In genomic region chr7:99182432-99183172, GRCm38 (mm10) we compare ENCODE assay signal across 7 mouse cellular contexts. TPM values are rescaled to one million over a fixed set of nuclear protein-coding genes. Genes with fewer than 3 reads are reported as not detected.
A peak's percentile ranks its signal among the peaks of the same experiment; 100 is the strongest.
DNase-seq lines count a peak whose midpoint lies in the region; ATAC-seq lines count a peak whose summit lies in the region.

Gene Dgat2 (minus strand): TSS chr7:99182719.

- intact Hi-C loops in gastrocnemius, postnatal 36 days (cut with DNase I): loop anchor here (5.0 kb wide), 1 partner anchor 45 kb away; no protein-coding TSS in a partner anchor
- intact Hi-C loops in left cerebral cortex, postnatal 25 days (cut with DNase I): loop anchor here (5.0 kb wide), 1 partner anchor 65 kb away; no protein-coding TSS in a partner anchor

- WGBS in intestine, embryonic 15.5 days: under 1% methylated on average over 63 of the region's 63 CpGs
- under 1% methylated on average over 63 of the region's 63 CpGs for WGBS in midbrain, embryonic 10.5 days

- 0 out of 2 replicates have a peak, but pooled peaks cover 6% of the 10 kb centered on the region for H3K4me1 ChIP-seq in intestine, embryonic 15.5 days (replicated peaks)
- H3K4me1 ChIP-seq in midbrain, embryonic 10.5 days: peaks cover 25% of the 10 kb centered on the region

- peak within 1 kb of the TSS; percentile 91 for H3K9ac ChIP-seq in intestine, embryonic 15.5 days

- no peaks in the 10 kb centered on the region for H3K27me3 ChIP-seq in intestine, embryonic 15.5 days (replicated peaks)
- H3K27me3 ChIP-seq in midbrain, embryonic 10.5 days (ENCODE audit: low read depth, poor library complexity, severe bottlenecking): peaks cover 40% of the 10 kb centered on the region

- H3K9me3 ChIP-seq in intestine, embryonic 15.5 days: no peaks in the 10 kb centered on the region
- H3K9me3 ChIP-seq in midbrain, embryonic 10.5 days (replicated peaks): no peaks in the 10 kb centered on the region

- DNase-seq in adrenal gland, adult 18-20 months (ENCODE audit: low spot score in 2 of 2): peak; percentile 96 to 98
- DNase-seq in embryo, embryonic 11 days: peak; percentile 94
- DNase-seq in gastrocnemius, postnatal 36 days: peak; percentile 86 to 92
- DNase-seq in left cerebral cortex, postnatal 25 days (ENCODE audit: low spot score in 2 of 2): peak; percentile 92 to 93
- DNase-seq in midbrain, embryonic 10.5 days (ENCODE audit: low spot score): peak; percentile 93
- DNase-seq in right cerebral cortex, postnatal 4 days: peak; percentile 93

- peak within 1 kb of the TSS; percentile 81 for H3K27ac ChIP-seq in intestine, embryonic 15.5 days
- H3K27ac ChIP-seq in midbrain, embryonic 10.5 days (replicated peaks): peak within 1 kb of the TSS; percentile 93

- peak within 1 kb of the TSS; percentile 94 for H3K4me2 ChIP-seq in intestine, embryonic 15.5 days (replicated peaks)

- H3K4me3 ChIP-seq in intestine, embryonic 15.5 days (replicated peaks): peak within 1 kb of the TSS; percentile 85
- H3K4me3 ChIP-seq in midbrain, embryonic 10.5 days: peak within 1 kb of the TSS; percentile 76

- H3K36me3 ChIP-seq in intestine, embryonic 15.5 days: no peaks in the 10 kb centered on the region
- H3K36me3 ChIP-seq in midbrain, embryonic 10.5 days: no peaks in the 10 kb centered on the region

- peak; percentile 93 for ATAC-seq in intestine, embryonic 15.5 days

RNA-seq across cellular contexts. Expression of gene Dgat2, which starts in this region (rescaled TPM):
- total RNA-seq in adrenal gland, adult 18-20 months (2021): 100 to 1,000 TPM; 284 to 447 TPM
- 10 to 100 TPM; 44.6 to 70.1 TPM for total RNA-seq in gastrocnemius, postnatal 36 days (2021)
- polyA plus RNA-seq in intestine, embryonic 15.5 days (2015; fragmentation: Nextera tagmentation; extraction: Ambion mirVana): 176 and 204 TPM in 2 replicates
- 10 to 100 TPM; 67.5 to 72.6 TPM for total RNA-seq in left cerebral cortex, postnatal 25 days (2021)
- 10.9 and 13.6 TPM in 2 replicates for polyA plus RNA-seq in midbrain, embryonic 10.5 days (2016; fragmentation: Nextera tagmentation; extraction: Ambion mirVana)

Comparison
In these comparisons a context has a peak if more than half of its experiments do, and no peak if none do; other contexts are left out.
1. Peak in every context shown above with its lines: DNase-seq, ATAC-seq, H3K4me3 ChIP-seq and H3K27ac ChIP-seq.
2. RNA of gene Dgat2 (polyA plus RNA-seq): 176 to 204 TPM in intestine, embryonic 15.5 days; 10.9 to 13.6 TPM in midbrain, embryonic 10.5 days; every median in the first group is over 10 times any median in the second.